Mouse (Mus musculus): ENCODE measurements around the gene Trio.

GRCm38 (mm10) chr15:28035601-28036000 lies 10.0 kb upstream of the Trio start:
- no peak for TF ChIP-seq POLR2A (IDR thresholded peaks at IDR 0.05; ENCODE audit: low read depth, low read length)
- TF ChIP-seq CTCF (IDR thresholded peaks at IDR 0.05; ENCODE audit: extremely low read depth, insufficient read length, insufficient replicate concordance, low read depth, low read length) = no peak
